Mouse (Mus musculus): ENCODE data around the gene Maml1.
"Not testable (repeated sequence)": the region's sequence is repeated elsewhere in the genome, so short reads cannot be mapped to it uniquely, and the experiment has no call there.

The Maml1 gene

DNA sequence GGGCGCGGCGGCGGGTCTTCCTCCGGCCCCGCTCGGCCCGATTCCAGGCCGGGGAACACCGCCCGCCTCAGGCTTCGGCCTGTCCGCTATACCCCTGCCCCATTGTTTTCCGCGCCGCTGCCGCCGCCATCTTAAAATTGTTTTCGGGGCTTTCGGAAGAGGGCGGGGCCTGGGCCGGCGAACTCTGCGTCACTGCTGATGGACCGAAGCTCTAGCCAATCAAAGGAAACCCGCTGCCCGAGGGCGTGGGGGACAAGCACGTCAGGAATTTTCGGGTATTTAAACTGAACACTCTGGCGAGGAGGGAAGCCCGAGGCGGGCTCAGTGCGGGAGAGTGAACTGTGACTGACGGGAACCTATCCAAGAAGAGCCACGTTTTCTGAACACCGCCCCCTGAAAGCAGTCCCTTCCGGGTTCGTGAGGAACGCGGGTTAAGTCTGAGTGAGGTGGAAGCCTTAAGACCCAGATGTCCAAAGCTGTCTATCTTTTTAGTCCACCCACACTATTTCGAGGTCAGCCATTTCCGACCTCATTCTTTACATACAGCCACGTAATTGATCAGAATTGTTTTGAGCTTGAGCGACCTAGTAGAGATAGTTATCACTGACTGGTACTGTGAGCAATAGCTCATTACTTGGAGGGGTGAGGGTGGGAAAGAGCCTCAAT lies at the start of gene Maml1:
Maml1 (minus strand) TSS at position 122 of the 666 bp plus-strand sequence.
- in situ Hi-C loops (cut with MseI, MboI): no loop called here

DNA sequence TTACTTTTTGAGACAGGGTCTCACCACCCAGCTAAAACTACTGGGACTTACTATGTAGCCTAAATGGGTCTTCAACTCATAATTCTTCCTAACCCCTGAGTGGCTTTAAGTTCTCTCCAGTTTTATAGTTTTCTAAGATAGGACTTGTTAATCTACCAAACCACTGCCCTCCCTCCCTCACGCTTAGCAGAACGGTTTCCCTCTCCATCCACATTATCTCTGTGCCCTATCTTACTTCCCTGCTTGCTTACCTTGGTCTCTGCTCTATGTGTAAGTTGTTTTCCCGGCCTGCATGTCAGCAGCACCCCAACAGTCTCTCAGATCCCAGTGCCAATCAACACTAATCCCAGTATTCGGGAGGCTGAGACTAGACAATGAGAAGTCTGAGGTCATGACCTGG lies 44.8 kb upstream of the Maml1 start:
- in situ Hi-C loops (cut with MseI, MboI): no loop called here

DNA sequence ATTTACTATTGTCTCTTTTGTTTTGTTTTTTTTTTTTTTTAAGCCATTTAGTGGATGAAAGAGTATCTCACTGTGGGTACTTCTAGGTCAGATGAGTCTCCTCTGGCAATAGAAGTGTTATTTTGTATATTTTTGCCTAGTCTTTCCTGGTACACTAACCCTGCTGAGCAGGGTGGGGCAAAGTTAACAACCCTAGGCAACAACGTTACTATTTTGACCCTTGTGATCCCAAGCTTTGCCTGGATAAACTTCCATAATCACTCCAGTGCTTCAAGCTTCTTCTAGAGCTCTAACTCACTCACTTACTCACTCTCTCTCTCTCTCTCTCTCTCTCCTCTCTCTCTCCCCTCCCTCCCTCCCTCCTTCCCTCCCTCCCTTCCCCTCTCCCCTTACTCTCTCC lies 44.0 kb upstream of the Maml1 start:
- in situ Hi-C loops (cut with MseI, MboI): no loop called here

DNA sequence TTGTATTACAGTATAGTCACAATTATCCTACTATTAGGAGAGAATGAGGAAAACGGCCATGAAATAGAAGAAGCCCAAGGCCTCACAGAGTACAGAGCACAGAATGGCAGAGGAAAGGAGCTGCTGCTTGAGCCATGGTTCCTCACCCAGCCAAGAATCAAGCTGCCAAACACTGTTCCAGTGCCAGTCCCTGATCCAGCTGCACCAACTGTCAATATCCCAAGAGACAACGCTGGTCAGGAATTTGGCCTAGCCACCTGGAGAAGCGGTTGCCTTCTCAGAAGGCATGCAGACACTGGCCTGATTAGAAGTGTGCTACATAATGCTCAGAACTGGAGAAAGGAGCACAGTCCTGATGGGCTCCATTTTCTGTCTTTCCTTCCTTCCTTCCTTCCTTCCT lies 41.1 kb upstream of the Maml1 start:
- in situ Hi-C loops (cut with MseI, MboI): no loop called here

DNA sequence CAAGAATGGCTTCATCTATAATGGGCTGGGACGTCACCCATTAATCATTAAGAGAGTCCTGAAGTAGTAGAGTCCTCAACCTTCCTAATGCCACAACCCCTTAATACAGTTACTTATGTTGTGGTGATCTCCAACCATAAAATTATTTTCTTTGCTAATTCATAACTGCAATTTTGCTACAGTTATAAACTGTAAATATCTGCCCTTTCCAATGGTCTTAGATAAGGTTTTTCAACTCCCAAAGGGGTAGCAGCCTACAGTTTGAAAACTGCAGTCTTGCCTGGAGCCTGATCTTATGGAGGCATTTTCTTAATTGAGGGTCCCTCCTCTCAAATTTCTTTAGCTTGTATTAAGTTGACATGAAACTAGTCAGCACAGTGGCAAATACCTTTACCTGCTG lies 37.3 kb upstream of the Maml1 start:
- in situ Hi-C loops (cut with MseI, MboI): loop anchor here (5.0 kb wide), 1 partner anchor 33 kb away; no protein-coding TSS in a partner anchor

DNA sequence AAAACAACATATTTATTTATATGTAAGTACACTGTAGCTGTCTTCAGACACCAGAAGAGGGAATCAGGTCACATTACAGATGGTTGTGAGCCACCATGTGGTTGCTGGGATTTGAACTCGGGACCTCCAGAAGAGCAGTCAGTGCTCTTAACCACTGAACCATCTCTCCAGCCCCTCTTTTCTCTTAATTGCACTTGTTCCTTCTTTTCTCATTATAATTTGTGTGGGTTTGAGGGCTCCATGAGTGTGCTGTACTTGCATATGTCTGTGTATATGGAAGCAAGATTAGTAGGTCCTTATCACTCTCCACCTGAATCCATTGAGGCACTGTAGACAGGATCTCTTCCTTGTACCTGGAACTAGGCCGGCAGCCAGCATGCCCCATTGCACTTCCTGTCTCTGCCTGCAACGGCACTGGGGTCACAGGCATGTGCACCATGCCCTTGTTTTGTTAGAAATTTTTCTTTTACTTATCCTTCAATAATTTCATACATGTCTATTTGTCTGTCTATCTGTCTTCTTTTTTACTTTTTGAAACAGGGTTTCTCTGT lies 36.0 kb upstream of the Maml1 start:
- in situ Hi-C loops (cut with MseI, MboI): loop anchor here (5.0 kb wide), 1 partner anchor 34 kb away; no protein-coding TSS in a partner anchor

DNA sequence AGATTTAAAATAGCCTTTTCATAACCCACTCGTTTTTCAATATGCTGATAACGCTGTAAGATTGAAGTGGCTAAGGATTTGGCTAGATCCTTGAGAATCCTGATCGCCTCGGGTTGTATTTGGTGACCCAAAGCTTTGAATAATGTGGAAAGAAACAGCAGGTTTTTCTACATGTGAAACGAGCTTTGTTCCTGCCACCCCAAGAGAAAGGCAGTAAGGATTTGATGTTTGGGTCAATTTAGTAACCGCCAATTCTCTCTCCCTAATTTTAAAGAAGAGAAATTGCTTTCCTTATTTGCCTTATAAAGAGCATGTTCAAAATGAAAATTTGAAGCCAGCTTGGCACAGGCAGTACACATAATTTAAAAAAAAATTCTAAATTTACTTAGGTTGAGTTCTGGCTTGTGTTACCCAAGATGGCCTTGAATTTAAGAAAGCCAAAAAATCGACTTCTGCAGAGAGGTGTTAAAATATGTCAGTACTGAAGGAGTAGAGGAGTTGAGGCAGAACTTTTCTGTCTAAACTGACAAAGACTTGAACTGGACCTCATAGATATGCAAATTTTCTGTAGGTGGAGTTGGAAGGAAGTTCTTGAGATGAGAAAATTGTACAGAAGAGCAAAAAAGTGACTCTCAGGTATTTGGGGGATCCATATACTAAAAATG lies 34.3 kb upstream of the Maml1 start:
- in situ Hi-C loops (cut with MseI, MboI): loop anchor here (5.0 kb wide), 1 partner anchor 36 kb away; no protein-coding TSS in a partner anchor

DNA sequence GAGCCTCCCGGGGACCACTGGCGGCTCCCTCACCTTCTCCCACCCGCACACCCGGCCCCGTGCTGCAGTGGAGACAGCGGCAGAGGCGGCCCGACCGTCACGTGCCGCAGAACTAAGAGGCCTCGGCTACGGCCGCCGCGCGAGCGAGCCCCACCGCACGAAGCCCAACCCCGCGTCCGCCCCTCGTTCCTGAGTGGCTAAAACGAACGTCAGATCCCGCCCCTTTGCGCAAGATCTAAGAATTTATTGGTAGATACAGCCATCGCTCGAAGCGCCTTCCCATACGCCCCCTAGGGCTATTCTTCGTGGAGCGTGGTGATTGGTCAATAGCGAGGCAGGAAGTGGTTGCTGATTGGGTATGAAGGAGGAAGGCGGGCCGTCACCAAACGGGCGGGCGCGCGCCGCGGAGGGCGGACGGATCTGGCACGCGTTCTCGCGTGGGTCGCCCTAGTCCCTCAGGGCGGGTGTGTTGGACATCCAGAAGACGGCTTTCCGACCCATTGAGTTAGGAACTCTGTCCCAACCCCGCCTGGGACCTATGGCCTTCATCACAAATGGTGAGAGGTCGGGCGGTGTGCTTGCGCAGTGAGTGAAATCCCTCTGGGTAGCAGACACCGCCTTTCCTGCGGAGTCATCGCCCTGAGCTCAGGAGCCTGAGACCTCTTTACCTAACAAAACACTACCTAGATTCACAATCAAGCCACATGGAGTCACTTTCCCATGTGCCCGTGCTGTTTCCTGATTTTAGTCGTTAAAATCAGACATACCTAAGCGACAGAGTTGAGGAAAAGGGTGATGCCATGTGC lies 33.6 kb upstream of the Maml1 start, which contains the start of gene Canx:
Canx (minus strand) TSS at position 178 of the 806 bp plus-strand sequence.
- in situ Hi-C loops (cut with MseI, MboI): loop anchor here (5.0 kb wide), 1 partner anchor 37 kb away; no protein-coding TSS in a partner anchor

DNA sequence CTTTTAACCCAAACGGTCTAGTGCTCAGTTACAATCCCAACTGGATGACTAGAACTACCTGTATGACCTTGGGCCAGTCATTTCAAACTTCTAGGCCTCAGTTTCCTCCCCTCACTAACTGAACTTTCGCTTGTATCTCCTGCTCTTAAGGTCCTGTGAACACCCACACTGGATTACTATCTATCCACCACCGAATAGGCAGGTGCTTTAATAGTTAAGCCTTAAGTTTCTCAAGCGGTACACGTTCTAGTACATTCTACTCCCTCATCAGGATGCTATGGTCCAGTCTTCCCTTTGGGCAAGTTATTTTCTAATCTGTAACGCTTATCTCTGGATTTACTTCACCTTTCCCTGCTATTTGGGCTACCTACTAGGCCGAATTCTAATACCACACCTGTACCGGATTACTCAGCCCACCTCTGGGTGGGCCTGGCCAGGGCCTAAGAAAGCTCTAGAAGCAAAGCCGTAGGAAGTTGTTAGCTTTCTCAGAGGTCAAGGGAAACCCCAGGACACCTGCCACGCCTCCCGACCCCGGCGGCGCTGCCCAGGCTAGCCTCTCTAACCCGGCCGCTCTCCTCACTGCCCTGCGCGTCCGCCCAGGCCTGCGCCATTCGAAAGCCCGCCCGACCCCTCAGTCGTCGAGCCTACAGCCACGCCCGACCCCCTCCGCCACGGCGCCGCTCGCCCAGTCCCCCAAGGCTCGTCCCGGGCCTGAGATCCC lies 32.8 kb upstream of the Maml1 start:
- in situ Hi-C loops (cut with MseI, MboI): loop anchor here (5.0 kb wide), 1 partner anchor 37 kb away; no protein-coding TSS in a partner anchor

DNA sequence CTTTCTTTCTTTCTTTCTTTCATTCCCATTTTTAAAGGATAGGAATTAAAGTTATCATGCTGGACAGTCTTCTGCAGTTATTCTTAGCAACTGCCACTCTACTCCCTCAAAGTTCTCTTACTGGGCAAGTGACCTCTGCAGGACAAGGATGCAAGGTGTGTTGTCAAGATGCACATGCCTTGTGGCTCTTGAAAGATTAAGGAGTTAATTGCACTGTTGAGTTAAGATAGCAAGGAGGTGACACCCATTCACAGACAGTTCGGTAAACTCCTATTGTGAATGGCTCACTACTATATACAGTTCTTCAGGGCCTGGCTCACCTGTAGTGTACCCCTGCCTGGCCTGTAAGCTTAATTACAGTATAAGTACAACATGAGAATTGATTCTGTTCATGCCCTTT lies 31.7 kb upstream of the Maml1 start:
- in situ Hi-C loops (cut with MseI, MboI): no loop called here

DNA sequence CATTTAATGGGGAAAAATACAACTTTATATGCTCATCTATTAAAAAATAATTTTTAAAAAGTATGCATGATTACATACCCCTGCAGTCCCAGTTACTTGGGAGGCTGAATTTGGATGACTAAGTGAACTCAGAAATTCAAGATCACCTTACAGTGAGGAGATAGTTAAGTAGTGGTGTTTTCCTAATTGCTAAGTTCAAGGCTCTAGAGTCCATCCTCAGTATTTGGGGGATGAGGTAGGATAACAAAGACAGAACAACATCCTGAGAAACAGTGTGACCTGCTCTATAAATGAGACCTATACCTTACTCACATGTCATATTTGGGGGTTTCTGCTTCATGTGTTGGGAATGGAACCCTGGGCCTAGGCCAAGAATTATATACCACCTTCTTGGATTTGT lies 30.2 kb upstream of the Maml1 start:
- in situ Hi-C loops (cut with MseI, MboI): no loop called here

DNA sequence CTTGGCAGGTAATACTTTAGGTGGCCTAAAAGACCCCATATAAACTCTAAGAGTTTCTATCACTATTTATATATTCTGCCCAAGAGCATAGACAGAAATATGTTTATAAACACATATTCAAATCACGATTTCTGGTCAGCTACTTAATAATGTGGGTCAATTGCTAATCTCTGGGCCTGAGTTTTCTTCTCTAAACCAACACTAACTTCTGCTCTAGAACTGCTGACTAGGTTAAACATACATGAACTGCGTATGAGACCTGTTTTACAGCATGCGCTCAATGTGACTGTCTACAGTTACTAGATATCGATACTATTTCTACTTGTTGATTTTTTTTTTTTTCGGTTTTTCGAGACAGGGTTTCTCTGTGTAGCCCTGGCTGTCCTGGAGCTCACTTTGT lies 29.1 kb upstream of the Maml1 start:
- in situ Hi-C loops (cut with MseI, MboI): no loop called here

DNA sequence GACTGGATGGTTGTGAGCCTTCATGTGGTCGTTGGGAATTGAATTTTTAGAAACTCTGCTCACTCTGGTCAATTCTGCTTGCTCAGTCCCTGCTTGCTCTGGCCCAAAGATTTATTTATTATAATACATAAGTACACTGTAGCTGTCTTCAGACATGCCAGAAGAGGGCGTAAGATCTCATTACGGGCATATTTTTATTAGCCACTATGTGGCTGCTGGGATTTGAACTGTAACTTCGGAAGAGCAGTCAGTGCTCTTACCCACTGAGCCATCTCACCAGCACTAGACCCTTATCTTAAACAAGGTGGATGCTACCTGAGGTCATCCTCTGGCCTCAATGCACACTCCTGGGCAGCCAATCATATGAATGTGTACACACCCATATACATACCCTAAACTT lies 27.2 kb upstream of the Maml1 start:
- in situ Hi-C loops (cut with MseI, MboI): not testable (repeated sequence)

DNA sequence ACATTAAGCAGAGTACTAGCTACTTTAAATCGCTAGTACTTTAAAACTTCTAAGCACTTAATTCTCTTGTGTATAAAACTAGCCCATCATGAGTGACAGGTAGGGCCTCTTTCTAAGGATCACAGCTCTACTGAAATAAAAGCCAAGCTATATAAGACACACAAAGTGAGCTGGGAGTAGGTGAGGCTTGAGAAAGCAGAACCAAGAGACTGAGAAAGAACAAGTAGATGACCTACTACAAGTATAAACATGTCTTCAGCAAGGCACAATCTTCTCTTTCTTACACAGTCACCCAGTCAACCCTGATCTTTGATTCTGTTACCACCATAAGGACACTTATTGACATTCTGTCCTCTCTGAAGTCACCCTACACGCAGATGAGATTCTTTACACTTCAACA lies 20.7 kb upstream of the Maml1 start:
- in situ Hi-C loops (cut with MseI, MboI): no loop called here

DNA sequence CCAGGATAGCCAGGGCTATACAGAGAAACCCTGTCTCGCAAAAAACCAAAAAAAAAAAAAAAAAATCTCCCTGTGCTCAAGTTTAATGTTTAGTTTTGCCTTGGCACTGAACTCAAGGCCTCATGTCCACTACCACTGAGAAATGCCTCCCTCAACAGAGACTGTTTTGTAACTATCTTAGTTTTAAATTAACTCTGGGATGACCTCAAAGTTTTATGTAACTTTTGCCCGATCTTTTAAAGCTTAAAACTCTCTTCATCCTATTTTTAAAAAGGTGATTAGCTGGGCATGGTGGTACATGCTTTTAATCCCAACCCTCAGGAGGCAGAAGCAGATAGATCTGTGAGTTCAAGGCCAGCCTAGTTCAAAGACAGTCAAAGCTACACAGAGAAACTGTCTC lies 11.3 kb upstream of the Maml1 start:
- in situ Hi-C loops (cut with MseI, MboI): no loop called here

DNA sequence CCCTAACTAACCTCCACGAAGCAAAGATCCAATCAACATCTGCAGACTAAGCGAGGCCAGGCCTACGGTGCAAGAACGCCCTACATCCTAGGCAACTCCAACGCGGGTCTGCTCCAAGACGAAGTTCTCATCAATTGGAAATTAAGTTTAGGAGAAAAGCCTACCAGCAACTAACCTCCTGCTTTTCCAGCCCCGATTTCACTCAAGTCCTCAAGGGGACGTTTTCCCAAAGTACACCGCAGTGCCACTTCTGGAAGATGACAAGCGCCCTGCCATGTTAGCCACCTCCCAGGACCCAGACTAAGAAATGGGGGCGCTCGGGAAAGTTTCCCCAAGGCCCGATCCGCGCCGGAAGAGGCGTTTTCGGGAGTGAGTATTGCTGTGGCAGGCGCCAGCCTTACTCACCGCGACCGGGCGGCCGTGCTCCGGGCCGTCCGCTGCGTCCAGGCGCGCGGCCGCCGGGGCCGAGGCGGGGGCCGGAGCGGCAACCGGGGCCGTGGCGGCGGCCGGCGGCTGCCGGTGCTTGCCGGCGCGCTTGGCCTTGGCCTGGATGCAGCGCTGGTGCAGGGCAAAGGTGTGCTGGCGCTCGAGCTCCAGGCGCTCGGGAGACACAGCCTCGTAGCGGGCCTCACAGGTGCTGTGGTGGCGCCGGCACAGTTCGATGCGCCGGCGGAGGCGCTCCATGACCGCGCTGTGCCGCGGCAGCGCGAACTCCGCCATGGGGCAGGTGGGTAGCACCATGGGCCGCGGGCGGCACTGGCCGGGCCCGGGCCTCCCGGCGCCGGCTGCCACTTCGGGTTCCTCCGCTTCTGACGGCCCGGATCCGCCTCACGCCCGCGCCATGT lies 568 bp downstream of the Maml1 start:
- in situ Hi-C loops (cut with MseI, MboI): no loop called here

DNA sequence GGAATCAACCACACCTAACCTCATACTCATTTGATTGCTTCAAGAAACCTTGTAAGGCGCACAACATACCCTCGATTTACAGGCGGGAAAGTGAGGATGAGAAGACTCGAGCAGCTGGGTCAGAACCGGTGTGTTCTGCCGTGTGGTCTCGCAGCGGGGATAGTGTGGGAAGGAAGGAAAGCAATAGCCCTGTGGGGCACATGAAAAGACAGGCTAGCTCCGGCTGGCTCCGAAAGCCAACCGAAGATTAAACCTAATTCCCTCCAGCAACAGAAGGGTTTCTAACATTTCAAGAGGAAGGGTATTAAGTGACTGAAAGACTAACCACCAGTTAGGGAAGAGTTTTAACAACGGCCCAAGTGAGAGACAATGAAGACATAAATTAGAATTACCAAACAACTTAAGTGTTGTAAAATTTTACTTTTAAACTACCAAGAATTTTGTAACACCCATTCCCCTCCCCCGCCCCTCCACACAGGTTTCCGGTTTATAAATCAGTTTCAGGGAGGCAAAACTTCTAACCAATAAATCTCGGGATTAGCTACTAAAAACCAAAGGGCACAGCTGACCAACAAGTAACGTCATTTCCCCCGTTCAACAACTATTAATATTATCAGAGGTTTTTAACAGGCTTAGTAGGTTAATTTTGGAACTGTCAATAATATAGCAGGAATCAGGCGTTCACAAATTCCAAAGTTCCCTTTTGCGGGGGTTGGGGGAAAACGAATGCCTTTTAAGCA lies 1.5 kb downstream of the Maml1 start:
- in situ Hi-C loops (cut with MseI, MboI): no loop called here

DNA sequence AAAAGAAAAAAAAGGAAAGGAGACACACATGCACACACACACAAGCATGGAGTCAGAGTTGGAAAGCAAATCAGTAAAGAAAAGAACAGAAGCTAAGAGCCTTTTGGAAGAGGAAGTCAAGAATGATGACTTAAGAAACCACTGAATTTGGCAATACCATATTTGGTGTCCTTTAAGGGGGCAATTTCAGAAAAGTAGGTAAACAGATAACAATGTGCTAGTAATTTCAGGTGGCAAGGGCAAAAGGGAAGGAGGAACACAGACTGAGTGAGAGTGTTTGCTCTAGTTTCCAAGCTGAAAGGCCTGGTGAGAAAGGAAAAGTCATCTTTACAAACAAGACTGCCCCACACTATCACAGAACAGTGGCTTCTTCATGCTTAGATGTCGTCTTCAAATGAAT lies 5.7 kb downstream of the Maml1 start:
- in situ Hi-C loops (cut with MseI, MboI): no loop called here

DNA sequence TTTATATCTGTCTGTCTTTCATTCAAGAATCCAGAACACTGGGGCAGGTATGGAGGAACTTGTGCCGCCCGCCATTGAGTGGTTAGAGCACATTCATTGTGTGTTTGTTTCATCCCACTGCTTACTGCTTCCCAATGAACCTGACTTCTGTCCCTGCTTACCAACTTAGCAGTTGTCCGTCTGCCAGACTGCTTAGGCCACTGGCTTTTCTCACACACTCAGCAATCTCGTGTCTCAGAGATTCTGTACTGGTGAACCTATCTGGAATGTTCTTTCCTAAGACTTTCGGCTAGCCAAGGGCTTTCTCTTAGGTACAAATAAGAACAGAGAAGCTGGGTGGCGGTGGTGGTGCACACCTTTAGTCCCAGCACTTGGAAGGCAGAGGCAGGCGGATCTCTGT lies 6.4 kb downstream of the Maml1 start:
- in situ Hi-C loops (cut with MseI, MboI): no loop called here

DNA sequence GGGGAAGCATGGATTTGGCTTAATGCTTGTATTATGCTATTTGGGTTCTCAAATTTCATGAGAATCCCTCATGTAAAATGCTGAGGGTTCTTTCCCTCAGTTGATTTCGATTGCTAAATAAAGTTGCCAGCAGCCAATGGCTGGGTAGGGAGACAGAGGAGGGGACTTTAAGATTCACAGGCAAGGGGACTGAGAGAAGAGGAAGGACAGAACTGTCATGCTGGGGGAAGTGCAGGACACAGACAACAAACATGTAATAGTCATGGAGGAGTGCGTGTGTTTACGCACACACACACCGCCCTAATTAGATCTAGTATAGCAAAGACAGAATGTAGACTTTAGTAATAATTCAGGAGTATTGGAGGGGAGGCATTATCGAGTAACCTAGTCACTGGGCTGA lies 6.8 kb downstream of the Maml1 start:
- in situ Hi-C loops (cut with MseI, MboI): no loop called here

Data from mouse trophoblast stem cell (cell line).